Mouse (Mus musculus) heart, postnatal 0 days (tissue): Measurements from ENCODE around the gene Atp9a.

Source experiments
- CTCF ChIP-seq: IDR thresholded peaks from 2 replicates; pipeline ENCODE4 v1.5.1; 2016; ENCODE audit warnings: antibody characterized with exemption, control low read depth, low read depth
- EP300 ChIP-seq: IDR thresholded peaks from 2 replicates; pipeline ENCODE4 v1.6.1; 2016; ENCODE audit warnings: antibody characterized with exemption, low read depth

DNA sequence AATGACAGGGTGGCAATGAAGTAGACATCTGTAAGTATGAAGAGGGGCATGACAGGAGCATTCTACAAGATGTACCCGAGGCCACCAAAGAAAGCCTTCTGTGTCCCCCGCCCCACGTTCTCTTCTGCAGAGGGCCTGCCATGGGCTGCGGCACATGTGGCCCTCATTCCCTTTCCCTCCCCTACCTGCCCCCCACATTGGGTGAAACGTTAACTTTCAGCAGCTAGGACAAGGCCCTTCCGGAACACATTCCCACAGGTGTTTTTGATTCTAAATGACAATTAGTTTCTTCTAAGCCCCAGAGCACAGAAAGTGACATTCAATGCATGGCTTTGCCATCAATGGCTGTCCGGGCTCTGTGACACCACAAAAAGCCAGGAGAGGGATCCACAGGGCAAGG is 107.3 kb downstream of the Atp9a start:
- TF ChIP-seq CTCF = no peak
- TF ChIP-seq EP300 = no peak
